Mouse (Mus musculus): Measurements from ENCODE around the gene Map3k7. TPM values are rescaled to one million over a fixed set of nuclear protein-coding genes. Genes with fewer than 3 reads are reported as not detected.

Map3k7 gene
- total and polyA plus RNA-seq, 3 experiments: 31.2 to 54.2 TPM; not detected in 1

DNA sequence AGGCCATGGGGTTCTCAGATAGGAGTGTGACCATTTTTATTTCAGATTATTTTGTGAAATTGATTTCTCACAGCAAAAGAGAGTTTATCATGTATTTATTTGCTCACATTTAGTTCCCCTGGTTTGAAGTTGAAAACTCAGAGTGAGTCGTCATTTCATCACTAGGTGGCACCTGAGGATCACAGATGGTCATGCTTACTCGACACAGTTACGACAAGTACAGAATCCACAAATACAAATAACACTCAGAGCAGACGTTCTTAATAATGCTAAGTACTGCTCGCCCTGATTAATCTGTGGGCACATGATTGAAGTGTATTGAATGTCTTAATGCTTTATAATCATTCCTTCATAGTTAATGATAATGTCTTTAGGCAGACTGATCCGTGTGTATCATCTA is 8.3 kb downstream of the Map3k7 start:
- no peak for DNase-seq (ENCODE audit: low read depth, low spot score)
- no peak overlapping the region for H3K27ac ChIP-seq (ENCODE audit: control insufficient read depth, low read depth, low read length)
- no peak overlapping the region for H3K4me3 ChIP-seq (ENCODE audit: control insufficient read depth in 1 of 2, insufficient read depth in 1 of 2, low read depth in 2 of 2, low read length in 2 of 2)
- H3K4me1 ChIP-seq (ENCODE audit: control insufficient read depth in 1 of 2, insufficient read depth in 2 of 2, low read length in 2 of 2): peaks cover 17% of the 10 kb centered on the region in 2 experiments
- H3K9me3 ChIP-seq (replicated peaks; ENCODE audit: insufficient read depth, low read length): no peaks in the 10 kb centered on the region
- H3K36me3 ChIP-seq (ENCODE audit: control insufficient read depth in 1 of 2, insufficient read depth in 2 of 2, low read length in 2 of 2): peaks cover 7 to 35% of the 10 kb centered on the region in 2 experiments
- peaks cover 47% of the 10 kb centered on the region for H3K79me2 ChIP-seq (ENCODE audit: control insufficient read depth, insufficient read depth, low read length, poor library complexity)
- H3K27me3 ChIP-seq (ENCODE audit: control insufficient read depth in 1 of 2, insufficient read depth in 2 of 2, low read length in 2 of 2): no peaks in the 10 kb centered on the region
- no peak overlapping the region for H3K9ac ChIP-seq (ENCODE audit: control insufficient read depth, low read depth, low read length, poor library complexity, severe bottlenecking)
- no peak for TF ChIP-seq CHD2 (IDR thresholded peaks at IDR 0.05; ENCODE audit: low read length)
- TF ChIP-seq ETS1 (IDR thresholded peaks at IDR 0.05; ENCODE audit: low read depth, low read length): no peak
- TF ChIP-seq TCF12 (IDR thresholded peaks at IDR 0.05; ENCODE audit: low read depth, low read length): no peak
- TF ChIP-seq GATA1 (IDR thresholded peaks at IDR 0.05; ENCODE audit: low read depth, low read length): no peak
- no peak for TF ChIP-seq ZMIZ1 (IDR thresholded peaks at IDR 0.05; ENCODE audit: low read depth, low read length)
- no peak for TF ChIP-seq NELFE (IDR thresholded peaks at IDR 0.05; ENCODE audit: low read depth, low read length)
- TF ChIP-seq TBP (IDR thresholded peaks at IDR 0.05; ENCODE audit: low read depth, low read length): no peak
- no peak for TF ChIP-seq POLR2A (IDR thresholded peaks at IDR 0.05; ENCODE audit: control insufficient read depth in 1 of 2, insufficient read depth in 1 of 2, low read depth in 1 of 2, low read length in 2 of 2, poor library complexity in 1 of 2)
- TF ChIP-seq MEF2A (IDR thresholded peaks at IDR 0.05; ENCODE audit: extremely low read depth, insufficient replicate concordance, low read depth, low read length, poor library complexity, severe bottlenecking): no peak
- peak in 1 of 3 experiments; percentile 30; a peak in 2 of 6 replicates for TF ChIP-seq CTCF (IDR thresholded peaks at IDR 0.05 in 2 of 3, conservative IDR thresholded peaks at IDR 0.05 in 1 of 3; ENCODE audit: control insufficient read depth in 1 of 3, insufficient read depth in 1 of 3, low read depth in 2 of 3, low read length in 3 of 3, poor library complexity in 1 of 3, severe bottlenecking in 1 of 3)
- peak; percentile 37 for TF ChIP-seq RAD21 (IDR thresholded peaks at IDR 0.05; ENCODE audit: low read depth, low read length)
- TF ChIP-seq TAL1 (IDR thresholded peaks at IDR 0.05; ENCODE audit: low read length): no peak
- no peak for TF ChIP-seq MYC (IDR thresholded peaks at IDR 0.05; ENCODE audit: low read depth, low read length)

DNA sequence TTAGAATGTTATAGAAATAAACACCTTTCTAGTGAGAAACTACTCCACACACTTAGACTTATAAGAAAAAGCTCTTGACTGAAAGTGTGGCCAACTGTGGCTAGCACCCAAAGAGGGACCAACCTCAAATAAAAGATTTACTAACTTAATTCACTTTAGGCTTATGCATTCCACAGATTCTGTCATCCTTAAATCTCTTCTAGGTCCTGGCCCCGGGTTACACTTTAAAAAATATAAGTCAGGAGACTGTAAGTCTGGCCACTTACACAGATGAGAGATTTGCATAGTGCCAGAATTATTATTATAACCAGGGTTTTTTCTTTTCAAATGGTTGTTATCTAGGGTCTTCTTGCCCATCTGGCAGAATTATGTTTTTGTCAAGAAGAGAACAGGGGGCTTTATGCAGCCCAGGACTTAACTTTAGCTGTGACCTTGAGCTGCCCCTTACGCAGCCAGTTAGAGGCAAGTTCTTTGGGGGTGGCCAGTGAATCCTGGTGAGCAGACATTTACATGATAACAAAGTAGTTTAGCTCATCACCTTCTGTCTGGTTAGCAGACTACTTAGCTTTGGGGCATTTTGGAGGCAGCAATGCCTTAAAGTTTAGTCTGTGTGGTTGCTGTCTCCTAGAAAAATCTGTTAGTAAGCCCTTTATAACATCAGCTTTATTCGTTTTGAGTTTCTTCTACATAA is 11.5 kb downstream of the Map3k7 start:
- Histone ChIP-seq H3K4me3 (ENCODE audit: control insufficient read depth in 1 of 2, insufficient read depth in 1 of 2, low read depth in 2 of 2, low read length in 2 of 2) (no peak overlapping the region), H3K9me3 (replicated peaks; ENCODE audit: insufficient read depth, low read length) (no peaks in the 10 kb centered on the region), H3K9ac (ENCODE audit: control insufficient read depth, low read depth, low read length, poor library complexity, severe bottlenecking) (no peak overlapping the region), H3K4me1 (ENCODE audit: control insufficient read depth in 1 of 2, insufficient read depth in 2 of 2, low read length in 2 of 2) (peaks cover 7 to 15% of the 10 kb centered on the region in 2 experiments), H3K27ac (ENCODE audit: control insufficient read depth, low read depth, low read length) (no peak overlapping the region), H3K79me2 (ENCODE audit: control insufficient read depth, insufficient read depth, low read length, poor library complexity) (peaks cover 28% of the 10 kb centered on the region), H3K27me3 (ENCODE audit: control insufficient read depth in 1 of 2, insufficient read depth in 2 of 2, low read length in 2 of 2) (no peaks in the 10 kb centered on the region), H3K36me3 (ENCODE audit: control insufficient read depth in 1 of 2, insufficient read depth in 2 of 2, low read length in 2 of 2) (peaks cover 15 to 20% of the 10 kb centered on the region in 2 experiments)
- TF ChIP-seq USF2 (IDR thresholded peaks at IDR 0.05; ENCODE audit: borderline replicate concordance in 1 of 2, insufficient read depth in 1 of 2, low read depth in 1 of 2, low read length in 2 of 2) (no peak), SIN3A (IDR thresholded peaks at IDR 0.05; ENCODE audit: low read length) (no peak), RAD21 (IDR thresholded peaks at IDR 0.05; ENCODE audit: low read depth, low read length) (no peak)
- DNase-seq (ENCODE audit: low read depth, low spot score): no peak
